Mouse (Mus musculus) forebrain, embryonic 12.5 days (tissue): ENCODE measurements around the gene Dcps. TPM values are rescaled to one million over a fixed set of nuclear protein-coding genes. Genes with fewer than 3 reads are reported as not detected.
A peak's percentile ranks its signal among the peaks of the same experiment; 100 is the strongest.

Experiments
- ATAC-seq: fragments of 200-750 bp; cut with Nextera tagmentation; 2 replicates; pipeline ENCODE4 v1.8.0; 2017; ENCODE audit warnings: moderate TSS enrichment; ENCODE audit not compliant: low FRiP score
- H3K27ac ChIP-seq: fragments of 300-500 bp; sonication (generic); 2 replicates; pipeline ENCODE4 v1.5.1; 2016; ENCODE audit warnings: mild to moderate bottlenecking
- H3K27me3 ChIP-seq: fragments of 300-500 bp; sonication (generic); 2 replicates; pipeline ENCODE4 v1.6.1; 2016; ENCODE audit warnings: mild to moderate bottlenecking
- H3K36me3 ChIP-seq: fragments of 300-500 bp; sonication (generic); replicated peaks from 2 replicates; pipeline ENCODE4 v1.6.1; 2016; ENCODE audit warnings: mild to moderate bottlenecking
- H3K4me1 ChIP-seq: fragments of 300-500 bp; sonication (generic); 2 replicates; pipeline ENCODE4 v1.6.1; 2016
- H3K4me2 ChIP-seq: fragments of 300-500 bp; sonication (generic); 2 replicates; pipeline ENCODE4 v1.6.1; 2016; ENCODE audit warnings: mild to moderate bottlenecking, moderate library complexity
- H3K4me3 ChIP-seq: fragments of 300-500 bp; sonication (generic); replicated peaks from 2 replicates; pipeline ENCODE4 v1.5.1; 2016; ENCODE audit warnings: mild to moderate bottlenecking
- H3K9ac ChIP-seq: fragments of 300-500 bp; sonication (generic); 2 replicates; pipeline ENCODE4 v1.6.1; 2016; ENCODE audit warnings: mild to moderate bottlenecking
- H3K9me3 ChIP-seq: fragments of 300-500 bp; sonication (generic); 2 replicates; pipeline ENCODE4 v1.6.1; 2016
- WGBS: fragments of 180-500 bp; shearing (Covaris S2); methylation state at CpG from one replicate; pipeline ENCODE4 v1.1.7; 2016; 5-methylcytosine and 5-hydroxymethylcytosine counted together
- polyA plus RNA-seq: library from polyadenylated mRNA; unstranded; fragments of >200 nt; fragmentation: Nextera tagmentation; extraction: Ambion mirVana; gene quantifications from 2 replicates; pipeline ENCODE4 v1.2.1, GENCODE M21; 2016

Dcps gene
- polyA plus RNA-seq, result 90.1 and 102 TPM in 2 replicates

DNA sequence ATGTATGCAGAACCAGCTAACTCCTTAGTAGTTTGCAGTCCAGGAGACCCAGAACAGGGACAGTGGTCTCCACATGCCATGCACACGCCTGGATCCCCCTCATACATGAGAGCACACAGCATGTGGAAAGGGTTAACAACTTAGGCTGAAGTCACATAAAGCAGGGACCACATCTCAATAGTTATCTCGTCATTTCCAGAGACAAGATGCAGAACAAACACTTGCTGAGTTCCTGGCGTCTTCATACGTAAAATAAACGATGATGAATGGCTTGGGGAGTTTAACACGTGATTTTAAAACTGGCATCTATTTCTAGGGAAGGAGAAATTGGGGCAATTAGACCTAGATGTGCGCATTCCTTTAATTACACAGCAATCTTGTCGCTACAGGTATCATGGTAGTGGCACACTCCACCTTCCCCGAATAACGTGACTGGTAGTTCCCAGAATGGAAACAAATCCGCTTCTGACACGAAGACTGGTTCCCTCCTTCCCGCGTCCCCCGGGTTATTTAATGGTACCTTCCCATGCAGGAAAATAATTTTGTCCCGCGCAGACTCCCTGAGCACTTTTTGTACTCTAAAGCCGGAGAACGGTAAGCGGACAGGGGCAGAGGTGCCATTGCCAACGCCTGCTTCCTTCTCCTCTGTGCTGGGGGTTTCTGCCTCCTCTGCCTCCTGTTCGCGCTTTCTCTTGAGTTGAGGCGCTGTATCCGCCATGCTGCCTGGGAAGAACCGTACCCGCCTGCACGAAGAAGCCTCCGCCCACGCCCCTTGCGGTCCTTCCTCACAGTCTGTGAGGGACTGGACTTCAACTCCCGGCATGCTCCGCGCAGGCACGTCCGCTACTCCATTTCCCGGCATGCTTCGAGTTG lies at the start of gene Dcps:
Gene Dcps, minus strand, starts transcription at position 811 of the 873 bp plus-strand sequence.
- no peaks in the 10 kb centered on the region for H3K9me3 ChIP-seq
- no peaks in the 10 kb centered on the region for H3K27me3 ChIP-seq
- peak within 1 kb of the TSS; percentile 84 for H3K27ac ChIP-seq
- H3K4me3 ChIP-seq, result peak within 1 kb of the TSS; percentile 65
- peak; percentile 97 for ATAC-seq
- peaks cover 5% of the 10 kb centered on the region; the same call in 1 of the 2 replicates for H3K36me3 ChIP-seq
- H3K9ac ChIP-seq, result peak within 1 kb of the TSS; percentile 68
- H3K4me1 ChIP-seq, result peaks cover 13% of the 10 kb centered on the region
- H3K4me2 ChIP-seq, result peak within 1 kb of the TSS; percentile 82
- under 1% methylated on average over 38 of the region's 38 CpGs for WGBS

DNA sequence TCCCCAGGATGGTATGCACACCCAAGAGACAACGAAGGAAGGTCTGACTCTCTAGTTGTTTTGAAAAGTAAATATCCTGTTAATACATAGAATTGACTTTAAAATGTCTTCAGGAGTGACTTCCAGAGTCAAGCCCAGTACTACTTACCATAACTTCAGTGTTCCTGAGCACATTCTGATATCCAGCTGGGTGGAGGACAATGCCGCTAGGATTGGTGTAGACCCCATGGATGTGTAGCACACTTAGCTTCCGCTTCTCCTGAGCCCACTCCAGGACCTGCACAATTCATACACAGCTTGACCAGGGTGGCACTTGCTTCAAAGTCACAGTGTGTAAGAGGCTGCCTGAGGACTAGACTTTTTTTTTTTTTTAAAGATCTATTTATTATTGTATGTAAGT lies 47.6 kb upstream of the Dcps start:
- ATAC-seq, result no peak
- Histone ChIP-seq H3K4me2 (no peak overlapping the region), H3K9ac (no peak overlapping the region), H3K4me1 (no peaks in the 10 kb centered on the region), H3K36me3 (peaks cover 59% of the 10 kb centered on the region), H3K27ac (no peak overlapping the region), H3K27me3 (no peaks in the 10 kb centered on the region), H3K9me3 (no peaks in the 10 kb centered on the region), H3K4me3 (no peak overlapping the region)
- WGBS, result 93% methylated on average over 3 of the region's 3 CpGs

DNA sequence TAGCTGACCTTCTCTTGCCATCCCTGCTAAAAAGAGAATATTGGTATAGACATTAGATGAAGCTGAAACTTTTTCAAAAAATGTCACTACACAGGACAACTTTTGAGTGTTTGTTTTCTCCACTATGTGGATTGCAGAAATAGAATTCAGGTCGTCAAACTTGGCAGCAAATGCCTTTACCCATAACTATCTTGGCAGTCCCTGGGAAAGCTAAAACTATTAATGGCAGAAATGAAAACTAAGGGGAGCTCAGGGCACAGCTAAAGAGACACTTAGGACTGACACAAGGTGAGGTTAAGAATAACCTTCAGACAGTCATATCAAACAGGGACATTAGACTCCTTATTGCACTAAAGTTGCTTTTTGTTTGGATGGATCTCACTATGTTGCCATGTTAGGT lies 42.1 kb upstream of the Dcps start:
- no peak overlapping the region for H3K9ac ChIP-seq
- H3K4me3 ChIP-seq, result no peak overlapping the region
- H3K9me3 ChIP-seq, result no peaks in the 10 kb centered on the region
- H3K36me3 ChIP-seq, result peaks cover 84% of the 10 kb centered on the region
- 77% methylated on average over 1 of the region's 1 CpGs for WGBS
- H3K27ac ChIP-seq, result no peak overlapping the region
- no peak overlapping the region for H3K4me2 ChIP-seq
- no peak for ATAC-seq
- H3K27me3 ChIP-seq, result no peaks in the 10 kb centered on the region
- no peaks in the 10 kb centered on the region for H3K4me1 ChIP-seq

DNA sequence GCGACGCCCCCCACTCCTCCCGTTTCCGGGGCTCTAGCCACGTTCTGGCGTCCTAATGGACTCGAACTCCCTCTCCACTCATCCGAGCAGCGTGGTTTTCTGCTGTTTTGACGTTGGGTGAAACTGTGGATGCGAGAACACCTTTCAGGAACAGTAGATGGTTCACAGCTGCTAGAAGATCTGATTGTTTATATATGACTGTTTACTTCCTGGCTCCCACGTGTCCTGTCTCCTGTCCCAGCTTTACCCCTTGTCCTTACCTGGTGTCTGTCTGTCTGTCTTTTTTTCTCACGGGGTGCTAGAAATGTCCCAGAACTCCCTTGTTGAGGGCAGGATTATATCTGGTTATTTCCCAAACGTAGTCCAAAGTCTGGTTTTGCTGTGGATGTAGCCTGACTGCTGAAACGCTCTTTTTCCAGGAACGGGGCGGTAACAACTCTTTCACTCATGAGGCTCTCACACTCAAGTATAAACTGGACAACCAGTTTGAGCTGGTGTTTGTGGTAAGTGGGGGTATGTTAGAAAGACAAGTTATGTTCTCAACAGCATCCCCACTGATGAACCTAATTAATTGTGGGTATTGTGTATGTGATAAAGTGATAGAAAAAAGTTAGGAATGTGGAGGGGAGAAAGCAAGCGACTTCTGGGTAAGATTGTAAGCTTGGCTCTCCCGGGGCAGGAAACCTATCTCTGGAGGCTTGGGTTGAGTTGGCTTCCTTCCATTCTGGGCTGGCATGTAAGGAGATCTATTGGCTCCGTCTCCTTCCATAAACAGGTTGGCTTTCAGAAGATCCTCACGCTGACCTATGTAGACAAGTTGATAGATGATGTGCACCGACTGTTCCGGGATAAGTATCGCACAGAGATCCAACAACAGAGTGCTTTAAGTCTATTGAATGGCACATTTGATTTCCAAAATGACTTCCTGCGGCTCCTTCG lies 36.0 kb upstream of the Dcps start:
- Histone ChIP-seq H3K4me1 (peaks cover 18% of the 10 kb centered on the region), H3K9ac (peak overlapping the region; percentile 82), H3K36me3 (peaks cover 57% of the 10 kb centered on the region), H3K9me3 (no peaks in the 10 kb centered on the region), H3K4me2 (peak overlapping the region; percentile 73), H3K27me3 (no peaks in the 10 kb centered on the region), H3K27ac (peak overlapping the region; percentile 65; the same call in 1 of the 2 replicates), H3K4me3 (peak overlapping the region; percentile 67)
- ATAC-seq, result no peak
- 36% methylated on average over 26 of the region's 26 CpGs for WGBS

DNA sequence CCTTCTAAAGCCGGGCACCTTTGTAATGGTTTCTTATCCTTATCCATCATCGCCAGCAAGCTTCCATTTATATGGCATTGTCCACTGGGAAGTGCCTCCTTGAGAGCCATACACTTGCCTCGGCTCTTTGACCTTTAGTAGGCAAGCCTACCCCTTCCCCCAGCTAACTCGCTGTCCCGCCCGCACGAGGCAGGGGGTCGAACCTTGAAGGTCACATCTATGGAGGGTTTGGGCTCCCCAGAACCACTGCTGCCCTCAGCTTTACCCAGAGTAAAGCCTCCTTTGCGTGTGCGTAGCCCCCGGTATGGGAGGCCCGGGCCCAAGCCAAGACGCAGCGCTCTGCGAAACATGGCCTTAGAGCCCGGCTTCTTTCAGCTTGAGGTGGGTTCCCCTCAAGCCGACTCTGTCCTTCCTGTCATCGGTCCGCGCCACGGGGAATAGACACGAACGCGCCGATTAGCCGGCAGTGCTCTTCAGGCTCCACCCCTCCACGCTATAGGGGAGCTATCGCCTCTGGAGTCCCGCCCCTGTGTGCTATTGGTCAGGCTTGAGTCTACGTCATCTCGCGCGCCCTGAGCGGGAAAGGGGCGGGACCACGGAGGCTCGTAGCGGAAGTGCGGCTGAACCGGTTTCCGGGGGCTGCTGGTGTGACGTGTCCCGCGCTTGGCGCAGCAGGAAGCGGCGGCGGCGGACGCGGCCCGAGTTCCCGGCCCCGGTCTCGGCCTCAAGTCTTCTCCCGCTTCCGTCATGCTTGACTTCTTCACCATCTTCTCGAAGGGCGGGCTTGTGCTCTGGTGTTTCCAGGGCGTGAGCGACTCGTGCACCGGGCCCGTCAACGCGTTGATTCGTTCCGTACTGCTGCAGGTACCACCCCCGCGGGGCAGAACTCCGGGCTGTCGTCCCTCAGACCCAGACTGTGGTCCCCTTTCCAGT lies 34.9 kb upstream of the Dcps start, which contains the start of gene Foxred1:
Gene Foxred1, minus strand, starts transcription at position 514 of the 933 bp plus-strand sequence.
- Histone ChIP-seq H3K9ac (peak within 1 kb of the TSS; percentile 82), H3K36me3 (peaks cover 60% of the 10 kb centered on the region), H3K4me3 (peak within 1 kb of the TSS; percentile 67), H3K9me3 (no peaks in the 10 kb centered on the region), H3K4me2 (peak within 1 kb of the TSS; percentile 73), H3K27ac (peak within 1 kb of the TSS; percentile 86), H3K4me1 (peaks cover 18% of the 10 kb centered on the region), H3K27me3 (no peaks in the 10 kb centered on the region)
- ATAC-seq, result peak; percentile 100
- WGBS, result under 1% methylated on average over 72 of the region's 72 CpGs

DNA sequence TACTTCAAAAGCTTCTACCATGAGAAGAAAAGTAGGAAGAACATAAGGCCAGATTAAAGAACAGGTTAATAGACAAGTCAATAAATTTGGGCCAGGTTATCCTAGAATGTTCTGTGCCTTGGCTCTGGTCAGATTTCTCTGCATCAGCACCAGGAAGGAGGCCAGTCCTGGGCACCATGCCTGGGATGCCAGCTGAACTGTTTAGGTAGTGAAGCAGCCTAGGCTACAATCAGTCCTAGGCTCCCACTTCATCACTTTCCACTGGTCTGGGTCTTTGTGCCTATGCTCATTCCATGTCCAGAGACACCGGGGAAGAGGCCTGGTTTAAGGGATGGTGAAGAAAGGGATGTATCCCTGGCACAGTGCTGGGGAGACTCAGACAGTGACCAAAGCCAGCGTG lies 28.6 kb upstream of the Dcps start:
- Histone ChIP-seq H3K36me3 (peaks cover 45% of the 10 kb centered on the region), H3K27ac (no peak overlapping the region), H3K4me1 (peaks cover 11% of the 10 kb centered on the region), H3K4me3 (no peak overlapping the region), H3K4me2 (no peak overlapping the region), H3K9me3 (no peaks in the 10 kb centered on the region), H3K27me3 (no peaks in the 10 kb centered on the region), H3K9ac (no peak overlapping the region)
- 97% methylated on average over 2 of the region's 2 CpGs for WGBS
- no peak for ATAC-seq

DNA sequence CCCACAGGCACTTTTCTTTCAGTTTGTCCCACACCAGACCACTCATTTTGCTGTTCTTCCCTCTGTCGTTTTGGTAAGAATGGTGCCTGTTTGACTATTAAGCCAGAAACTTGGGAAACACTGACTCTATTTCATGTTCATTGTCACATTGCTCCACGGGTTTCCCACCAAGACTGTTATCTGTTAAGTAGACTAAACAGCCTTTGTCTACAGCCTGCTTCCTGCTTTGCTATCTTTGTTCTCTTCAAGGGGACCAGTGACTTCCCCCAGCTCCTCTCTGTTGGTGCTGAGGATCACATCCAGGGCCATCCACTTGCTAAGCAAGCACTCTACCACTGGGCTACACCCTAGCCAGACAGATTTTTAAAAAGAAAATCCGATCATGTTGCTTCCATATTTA lies 27.7 kb upstream of the Dcps start:
- WGBS, result 80% methylated on average over 3 of the region's 3 CpGs
- Histone ChIP-seq H3K4me3 (no peak overlapping the region), H3K9me3 (no peaks in the 10 kb centered on the region), H3K4me2 (no peak overlapping the region), H3K36me3 (peaks cover 45% of the 10 kb centered on the region), H3K4me1 (peaks cover 19% of the 10 kb centered on the region), H3K9ac (no peak overlapping the region), H3K27ac (no peak overlapping the region), H3K27me3 (no peaks in the 10 kb centered on the region)
- ATAC-seq, result no peak

DNA sequence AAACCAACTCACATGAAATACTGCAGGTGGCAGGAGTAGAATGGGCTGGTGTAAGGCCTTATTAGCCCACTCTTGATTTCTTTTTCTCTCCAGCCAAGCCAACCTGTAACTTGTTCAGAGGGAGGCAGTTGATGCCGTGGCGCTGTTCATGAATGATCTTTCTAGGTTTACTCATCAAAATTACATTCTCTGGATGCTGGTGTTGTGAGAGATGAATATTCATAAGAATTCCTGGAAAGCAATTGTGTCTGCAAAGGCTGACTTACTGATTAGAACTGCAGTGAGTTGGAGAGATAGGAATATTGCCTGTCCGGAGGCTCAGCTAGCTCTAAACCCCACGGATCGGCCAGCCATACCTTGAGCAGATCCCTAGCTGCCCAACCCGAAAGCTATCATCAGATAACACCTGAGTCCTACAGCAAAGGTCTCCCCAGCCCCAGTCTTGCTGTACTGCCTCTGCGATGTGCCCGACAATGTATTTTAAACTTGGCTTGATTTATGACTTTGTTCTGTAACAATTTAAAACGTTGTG lies 24.7 kb upstream of the Dcps start:
- Histone ChIP-seq H3K27me3 (no peaks in the 10 kb centered on the region), H3K36me3 (peaks cover 15% of the 10 kb centered on the region), H3K27ac (no peak overlapping the region), H3K4me1 (peaks cover 21% of the 10 kb centered on the region), H3K4me3 (peak overlapping the region; percentile 60), H3K9ac (peak overlapping the region; percentile 71), H3K4me2 (peak overlapping the region; percentile 76), H3K9me3 (no peaks in the 10 kb centered on the region)
- WGBS, result 69% methylated on average over 9 of the region's 9 CpGs
- no peak for ATAC-seq

DNA sequence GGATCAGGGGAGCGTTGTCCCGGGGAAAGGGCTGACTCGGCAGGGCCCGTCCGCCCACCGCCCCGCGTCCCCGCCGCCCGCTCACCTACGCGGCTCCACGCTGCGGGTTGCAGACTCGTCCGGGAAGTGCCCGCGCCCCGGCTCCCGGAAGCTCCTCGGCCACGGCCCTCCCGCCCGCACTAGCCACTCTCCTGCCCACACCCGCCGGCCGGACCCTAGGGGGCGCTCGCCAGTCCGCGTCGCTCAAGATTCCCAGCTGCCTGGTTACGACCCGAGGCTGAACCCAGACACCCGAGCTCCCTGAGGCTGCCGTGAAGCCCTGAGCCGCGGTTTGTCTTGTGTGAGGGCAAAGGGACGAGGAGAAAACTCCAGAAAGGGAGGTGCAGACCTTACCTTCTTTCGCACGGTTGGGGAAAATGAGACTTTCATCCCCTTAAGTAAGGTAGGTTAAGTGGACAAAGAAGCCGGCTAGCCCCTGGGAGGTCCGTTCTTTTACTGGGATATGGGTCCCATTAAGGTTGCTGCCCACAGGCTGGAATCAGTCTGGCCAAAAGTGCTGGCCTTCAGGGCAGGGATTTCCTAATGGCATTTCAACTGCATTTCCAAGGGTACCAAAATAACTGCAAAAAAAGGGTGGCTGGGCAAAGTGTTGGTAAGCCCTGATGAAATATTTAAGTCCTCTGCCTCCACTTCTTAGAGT lies 24.1 kb upstream of the Dcps start, which contains the start of the genes Srpr and Tirap:
Gene Srpr, plus strand, starts transcription at position 404 of the 700 bp plus-strand sequence.
Gene Tirap, minus strand, starts transcription at position 520 of the 700 bp plus-strand sequence.
- ATAC-seq, result peak; percentile 94
- Histone ChIP-seq H3K9ac (peak within 1 kb of the TSS; percentile 71), H3K36me3 (peaks cover 9% of the 10 kb centered on the region), H3K27me3 (no peaks in the 10 kb centered on the region), H3K4me1 (peaks cover 21% of the 10 kb centered on the region), H3K27ac (0 out of 2 replicates have a peak within 1 kb of the TSS, but pooled peaks have one; percentile 43), H3K9me3 (no peaks in the 10 kb centered on the region), H3K4me3 (peak within 1 kb of the TSS; percentile 60), H3K4me2 (peak within 1 kb of the TSS; percentile 76)
- WGBS, result under 1% methylated on average over 43 of the region's 44 CpGs

DNA sequence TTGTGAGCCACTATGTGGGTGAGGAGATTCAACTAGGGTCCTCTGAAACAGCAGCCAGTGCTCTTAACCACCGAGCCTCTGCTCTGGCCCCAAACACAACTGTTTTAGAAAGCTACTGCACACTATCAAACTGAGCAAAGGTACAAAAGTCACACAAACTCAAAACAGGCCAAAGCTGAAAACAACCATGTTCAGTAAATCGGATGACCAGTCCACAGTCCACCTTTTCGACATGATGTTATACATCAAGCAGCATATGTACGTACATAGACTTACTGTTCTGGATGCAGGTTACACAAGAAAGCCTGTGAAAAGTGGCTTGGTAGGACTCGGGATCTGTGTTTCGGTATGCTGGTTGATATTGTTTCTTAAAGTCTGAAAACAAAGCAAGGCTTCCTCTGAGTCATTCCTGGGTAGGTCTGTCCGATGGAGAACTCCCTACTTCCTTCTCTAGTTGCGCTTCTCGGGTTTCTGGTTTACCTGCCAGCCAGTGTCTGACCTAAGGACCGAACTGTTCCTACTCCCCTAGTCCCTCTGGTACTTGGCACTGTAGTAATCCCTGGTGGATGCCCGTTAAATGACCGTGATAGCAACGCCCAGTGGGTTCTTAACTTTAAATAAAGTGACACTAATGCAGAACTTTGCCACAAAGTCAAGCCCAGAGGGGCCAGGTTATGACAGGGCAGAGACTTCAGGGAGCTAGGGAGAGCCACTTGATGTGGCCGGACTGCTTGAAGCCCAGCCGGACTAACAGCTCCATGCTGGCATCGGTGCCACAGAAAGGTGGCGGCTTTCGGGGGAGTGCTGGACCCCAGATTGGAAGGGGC lies 23.3 kb upstream of the Dcps start:
- peak overlapping the region; percentile 60 for H3K4me3 ChIP-seq
- H3K27me3 ChIP-seq, result no peaks in the 10 kb centered on the region
- H3K4me2 ChIP-seq, result peak overlapping the region; percentile 76
- H3K4me1 ChIP-seq, result peaks cover 21% of the 10 kb centered on the region
- H3K9ac ChIP-seq, result peak overlapping the region; percentile 71
- ATAC-seq, result peak; percentile 24
- no peaks in the 10 kb centered on the region for H3K9me3 ChIP-seq
- H3K27ac ChIP-seq, result no peak overlapping the region
- WGBS, result 25% methylated on average over 18 of the region's 18 CpGs
- peaks cover 1% of the 10 kb centered on the region; the same call in 1 of the 2 replicates for H3K36me3 ChIP-seq
